Mouse (Mus musculus) brain, adult 2 months (tissue): ENCODE measurements around the gene Plxnb2.

Experiments used
- DNase-seq: peaks from one replicate; pipeline ENCODE4 v3.0.0; 2011; ENCODE audit warnings: low read depth, low spot score

Gene Plxnb2

GRCm38 (mm10) chr15:89179630-89179964 lies 991 bp downstream of the Plxnb2 start:
- DNase-seq, result no peak

- DNase-seq, result peak; percentile 54
These were observed 1.5 kb downstream of the Plxnb2 start for GRCm38 (mm10) chr15:89178954-89179629.

DNA sequence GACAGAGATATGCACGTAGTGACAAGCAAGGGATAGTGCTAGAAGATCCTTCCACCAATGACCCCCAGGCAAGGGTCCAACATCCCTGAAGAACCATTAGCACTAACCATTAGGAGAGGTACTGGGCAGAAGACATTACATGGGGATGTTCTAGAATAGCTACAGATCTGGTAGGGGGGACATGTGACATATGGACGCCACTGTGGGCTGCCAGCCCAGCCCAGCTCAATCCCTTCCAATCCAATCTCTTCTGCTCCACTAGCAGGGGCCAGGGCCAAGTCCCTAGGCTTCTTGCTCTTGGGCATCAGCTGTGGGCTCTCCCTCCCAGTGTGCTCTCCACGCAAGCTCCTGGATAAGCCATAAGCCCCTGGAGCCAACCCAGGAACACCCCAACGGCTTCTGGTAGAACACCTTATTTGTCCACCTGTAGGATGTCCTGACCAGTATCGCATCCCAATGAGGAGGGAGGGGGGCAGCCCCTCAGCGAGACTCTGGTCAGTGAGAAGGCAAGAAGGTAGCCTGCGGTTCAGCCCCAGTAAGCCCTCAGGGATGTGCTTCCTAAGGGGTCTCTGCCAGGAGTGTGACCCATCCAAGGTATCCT lies 2.2 kb downstream of the Plxnb2 start:
- DNase-seq, result peak; percentile 93

DNA sequence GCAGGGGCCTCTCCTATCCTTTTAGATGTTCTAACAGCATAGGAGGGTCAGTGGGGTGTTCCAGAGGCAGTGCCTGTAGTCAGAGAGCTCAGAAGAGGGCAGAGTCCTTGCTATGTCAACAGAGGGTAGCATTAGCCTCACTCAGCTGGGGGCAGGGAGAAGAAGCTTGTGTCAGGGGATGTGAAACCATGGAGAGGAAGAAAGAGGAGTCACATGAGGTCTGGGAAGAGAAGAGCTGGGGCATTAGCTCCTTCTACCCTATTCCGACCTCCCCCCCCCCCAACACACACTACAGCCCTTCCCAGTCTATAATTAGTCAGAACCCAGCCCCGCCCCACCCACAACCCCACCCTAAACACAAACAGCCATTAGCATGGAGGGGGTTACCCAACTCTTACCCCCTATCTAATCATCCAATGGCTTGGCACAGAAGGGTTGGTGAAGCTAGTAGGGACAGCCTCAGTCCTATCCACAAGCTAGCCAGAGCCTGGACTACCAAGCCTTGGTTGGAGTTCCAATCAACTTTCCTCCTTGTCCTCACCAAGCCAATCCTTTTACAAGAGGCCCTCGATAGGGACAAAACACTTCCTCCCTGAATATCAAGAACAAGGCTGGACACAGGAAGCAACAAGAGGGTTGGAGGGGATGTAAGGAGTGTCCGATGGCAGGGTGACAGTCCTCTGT lies 2.9 kb downstream of the Plxnb2 start:
- DNase-seq, result peak; percentile 48

DNA sequence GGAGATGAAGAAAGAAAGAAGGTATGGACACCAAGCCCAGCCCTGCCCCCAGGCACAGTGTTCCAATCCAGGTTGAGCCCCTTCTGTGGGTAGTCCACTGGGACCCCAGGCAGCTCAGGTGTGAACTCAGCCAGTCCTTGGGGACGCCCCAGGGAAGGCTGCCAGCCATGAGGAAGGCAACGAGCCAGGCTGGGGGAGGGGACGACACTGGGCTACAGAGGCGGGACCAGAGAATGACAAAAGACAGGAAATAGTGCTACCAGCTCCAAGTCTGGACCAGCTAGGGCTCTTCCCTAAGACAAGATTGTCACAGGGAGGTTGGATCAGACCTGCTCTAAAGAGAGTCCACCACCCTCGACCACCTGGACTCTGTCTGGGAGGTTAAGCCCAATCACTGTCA lies 3.5 kb downstream of the Plxnb2 start:
- peak; percentile 63 for DNase-seq

DNA sequence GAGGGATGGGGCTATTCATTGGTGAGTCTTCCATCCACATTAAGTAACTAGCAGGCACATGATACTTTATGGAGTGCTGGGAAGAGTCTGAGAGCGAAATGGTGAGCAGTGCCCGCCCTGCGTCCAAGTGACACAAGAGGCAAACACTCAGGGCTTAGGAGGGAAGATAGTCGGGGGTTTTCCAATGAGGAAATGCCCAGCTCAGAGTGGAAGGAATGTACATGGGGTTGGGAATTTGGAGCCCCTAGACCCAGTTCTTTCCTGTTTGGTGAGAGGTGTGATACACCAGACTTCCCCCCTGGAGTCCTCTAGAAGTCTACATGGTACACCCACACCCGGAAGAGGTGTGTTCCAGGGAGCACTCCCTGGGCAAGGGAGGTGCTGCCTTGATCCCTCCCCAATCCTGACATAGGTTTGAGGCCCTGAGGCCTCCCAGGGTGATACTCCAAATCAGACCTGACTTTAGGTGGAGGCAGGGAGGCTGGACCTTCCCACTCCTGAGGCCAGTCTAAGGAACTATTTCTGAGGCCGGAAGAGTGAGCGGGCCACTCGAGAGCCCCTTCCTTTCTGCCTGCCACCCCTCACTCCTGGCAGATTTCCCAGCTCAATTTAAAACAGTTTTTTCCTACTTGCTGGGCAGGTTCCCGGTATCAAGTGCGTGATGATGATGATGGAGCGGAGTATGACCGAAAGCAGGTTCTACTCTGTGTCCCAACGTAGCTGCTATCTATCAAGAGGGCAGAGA lies 5.0 kb downstream of the Plxnb2 start:
- DNase-seq, result no peak

GRCm38 (mm10) chr15:89174889-89175339 lies 5.7 kb downstream of the Plxnb2 start:
- no peak for DNase-seq

- peak; percentile 85 for DNase-seq
These were observed 6.7 kb downstream of the Plxnb2 start for GRCm38 (mm10) chr15:89173906-89174214.

- peak; percentile 63 for DNase-seq
These were observed 7.3 kb downstream of the Plxnb2 start for GRCm38 (mm10) chr15:89173024-89173905.

DNA sequence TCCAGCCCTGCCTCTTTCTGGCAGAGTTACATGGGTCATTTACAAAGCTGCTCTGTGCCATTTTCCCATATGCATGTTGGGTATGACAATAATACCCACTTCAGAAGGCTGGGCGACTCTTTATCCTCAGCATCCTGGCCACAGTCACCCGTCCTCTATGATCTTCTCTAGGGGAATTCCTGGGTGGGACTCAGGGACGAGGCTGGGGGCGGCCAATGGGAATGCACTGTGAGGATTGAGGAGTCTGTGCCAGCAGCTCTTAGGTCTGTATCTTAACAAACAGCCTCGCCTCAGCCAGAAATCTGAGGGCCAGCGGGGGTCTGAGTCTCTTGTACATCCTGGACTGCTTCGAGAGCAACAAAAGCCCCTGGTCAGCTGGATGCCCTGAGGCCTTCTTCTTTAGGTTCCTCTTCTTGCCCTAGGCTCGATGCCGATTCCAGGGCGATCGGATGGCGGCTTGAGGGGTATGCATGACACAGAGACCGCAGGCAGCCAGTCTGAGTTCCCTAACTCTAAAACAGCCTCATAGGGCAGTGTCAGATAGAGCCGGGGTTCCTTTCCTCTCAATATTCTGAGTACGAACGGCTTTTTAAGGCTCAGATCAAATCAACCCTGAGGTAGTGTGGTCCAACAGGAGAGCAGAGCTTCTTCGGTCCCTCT lies 8.2 kb downstream of the Plxnb2 start:
- peak; percentile 27 for DNase-seq

GRCm38 (mm10) chr15:89171526-89172051 lies 9.0 kb downstream of the Plxnb2 start:
- no peak for DNase-seq

DNA sequence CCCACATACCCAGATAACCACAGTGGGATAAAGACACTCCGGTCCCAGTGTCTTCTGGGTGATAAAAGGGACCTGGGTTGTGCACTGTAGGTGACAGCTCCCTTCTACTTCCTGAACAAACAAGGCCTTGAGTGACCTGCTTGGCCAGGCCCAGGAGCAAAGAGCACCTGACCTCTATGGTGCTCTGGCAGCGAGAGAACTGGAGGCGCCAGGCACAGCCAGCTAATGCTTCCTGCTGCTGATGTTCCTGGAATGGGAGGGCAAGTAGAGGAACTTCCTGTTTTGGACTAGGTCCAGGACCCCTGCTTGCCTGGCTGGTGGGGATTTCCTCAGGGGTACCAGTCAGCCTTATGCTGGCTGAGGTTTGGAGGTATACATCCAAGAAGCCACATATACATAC lies 10.5 kb downstream of the Plxnb2 start:
- peak; percentile 35 for DNase-seq

- peak; percentile 97 for DNase-seq
These were observed 11.2 kb downstream of the Plxnb2 start for GRCm38 (mm10) chr15:89169431-89169830.

GRCm38 (mm10) chr15:89168922-89169321 lies 11.7 kb downstream of the Plxnb2 start:
- peak; percentile 75 for DNase-seq

DNA sequence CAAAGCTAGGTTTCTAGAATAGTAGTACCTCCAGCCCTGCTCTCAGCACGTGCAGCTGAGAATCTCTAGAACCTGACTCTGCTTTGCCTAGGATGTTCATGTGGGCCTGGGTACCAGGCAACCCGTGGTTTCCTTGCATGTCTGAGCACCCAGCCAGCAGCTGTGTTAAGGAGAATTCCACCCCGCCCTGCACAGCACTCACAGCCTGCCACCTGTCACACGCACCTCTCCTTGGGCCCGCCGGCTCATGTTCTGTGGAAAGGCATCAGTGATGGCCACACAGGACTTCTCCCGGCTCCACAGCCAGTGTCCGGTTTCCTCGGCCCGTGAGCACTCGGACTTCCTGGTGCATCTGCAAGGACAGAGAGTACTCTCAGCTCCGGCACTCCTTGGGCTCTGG lies 15.1 kb downstream of the Plxnb2 start:
- DNase-seq, result no peak

DNA sequence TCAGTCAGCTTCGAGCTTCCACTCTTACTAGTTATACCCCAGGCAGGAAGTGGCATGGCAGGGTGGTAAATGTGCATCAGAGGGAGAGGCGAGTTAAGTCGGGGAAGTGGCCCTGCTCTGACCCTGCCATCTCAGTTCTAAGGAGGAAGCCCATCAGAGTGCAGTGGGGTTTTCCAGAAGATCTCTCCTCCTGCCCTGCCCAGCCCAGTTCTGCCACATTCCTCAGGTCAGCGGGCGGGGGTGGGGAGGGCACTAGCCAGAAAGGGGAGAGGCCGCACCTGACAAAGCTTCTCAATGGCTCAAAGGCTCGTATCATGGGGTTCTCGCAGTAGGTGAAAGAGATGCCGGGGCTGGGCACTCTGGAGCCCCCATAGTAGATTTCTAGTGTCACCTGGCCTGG lies 19.2 kb downstream of the Plxnb2 start:
- DNase-seq, result no peak

- no peak for DNase-seq
These were observed 22.1 kb downstream of the Plxnb2 start for GRCm38 (mm10) chr15:89158516-89158915.

DNA sequence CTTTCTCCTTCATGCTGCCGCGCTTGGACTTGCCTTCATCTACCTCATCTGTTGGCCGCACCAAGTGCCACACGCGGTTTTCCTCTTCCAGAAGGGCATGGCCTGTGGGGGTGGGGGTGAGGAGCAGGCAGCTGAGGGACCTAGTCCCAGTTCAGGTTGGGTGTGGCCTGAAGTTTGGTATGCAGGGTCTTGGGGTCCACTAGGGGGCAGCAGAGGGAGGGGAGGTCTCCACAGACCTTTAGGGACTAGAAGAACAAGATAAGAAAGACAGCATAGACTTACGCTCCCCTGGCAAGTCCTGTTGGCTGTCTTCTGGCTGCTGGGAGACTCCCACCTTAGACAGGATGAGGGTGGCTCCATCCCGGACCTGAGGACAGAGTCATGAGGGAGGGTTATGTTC lies 22.6 kb downstream of the Plxnb2 start:
- peak; percentile 87 for DNase-seq

GRCm38 (mm10) chr15:89152312-89152711 lies 28.3 kb downstream of the Plxnb2 start:
- no peak for DNase-seq

- DNase-seq, result no peak
These were observed 30.6 kb downstream of the Plxnb2 start for GRCm38 (mm10) chr15:89150041-89150390.
